Mouse (Mus musculus): ENCODE measurements at regions not wholly inside any gene's neighbourhood (a gene's known extent, or its start where the extent isn't known, plus 50 kb on each side); places are given as distances from the start of the nearest gene placed in this dataset.

- in situ Hi-C loops (cut with MboI, MseI): no loop called here
These were observed 192.1 kb upstream of the Ptbp2 start for GRCm38 (mm10) chr3:119976363-119976762.

GRCm38 (mm10) chr3:119958799-119959467, 174.7 kb upstream of the Ptbp2 start:
- in situ Hi-C loops (cut with MboI, MseI): loop anchor here in 1 of 2 experiments (10.0 kb wide), 1 partner anchor 1136 kb away; no protein-coding TSS in a partner anchor

- in situ Hi-C loops (cut with MboI, MseI): loop anchor here in 1 of 2 experiments (10.0 kb wide), 1 partner anchor 1137 kb away; no protein-coding TSS in a partner anchor
These were observed 173.3 kb upstream of the Ptbp2 start for GRCm38 (mm10) chr3:119957529-119957928.

- in situ Hi-C loops (cut with MboI, MseI): loop anchor here in 1 of 2 experiments (10.0 kb wide), 1 partner anchor 1139 kb away; no protein-coding TSS in a partner anchor
These were observed 171.7 kb upstream of the Ptbp2 start for GRCm38 (mm10) chr3:119955745-119956615.

- in situ Hi-C loops (cut with MboI, MseI): loop anchor here in 1 of 2 experiments (10.0 kb wide), 1 partner anchor 1144 kb away; no protein-coding TSS in a partner anchor
These were observed 166.5 kb upstream of the Ptbp2 start for GRCm38 (mm10) chr3:119950721-119951120.

GRCm38 (mm10) chr3:119950070-119950469, 165.8 kb upstream of the Ptbp2 start:
- in situ Hi-C loops (cut with MboI, MseI): loop anchor here in 1 of 2 experiments (10.0 kb wide), 1 partner anchor 1145 kb away; no protein-coding TSS in a partner anchor

GRCm38 (mm10) chr3:119949620-119950019, 165.4 kb upstream of the Ptbp2 start:
- in situ Hi-C loops (cut with MboI, MseI): loop anchor here in 1 of 2 experiments (10.0 kb wide), 1 partner anchor 1145 kb away; no protein-coding TSS in a partner anchor

GRCm38 (mm10) chr3:119949041-119949470, 164.8 kb upstream of the Ptbp2 start:
- in situ Hi-C loops (cut with MboI, MseI): no loop called here

GRCm38 (mm10) chr3:119947126-119947525, 162.9 kb upstream of the Ptbp2 start:
- in situ Hi-C loops (cut with MboI, MseI): no loop called here

- in situ Hi-C loops (cut with MboI, MseI): no loop called here
These were observed 159.8 kb upstream of the Ptbp2 start for GRCm38 (mm10) chr3:119944115-119944514.

GRCm38 (mm10) chr3:119939091-119939490, 154.8 kb upstream of the Ptbp2 start:
- in situ Hi-C loops (cut with MboI, MseI): loop anchor here in 1 of 2 experiments (10.0 kb wide), 1 partner anchor 1276 kb away; no protein-coding TSS in a partner anchor

- in situ Hi-C loops (cut with MboI, MseI): loop anchor here in 1 of 2 experiments (10.0 kb wide), 1 partner anchor 1276 kb away; no protein-coding TSS in a partner anchor
These were observed 154.2 kb upstream of the Ptbp2 start for GRCm38 (mm10) chr3:119938425-119938824.

GRCm38 (mm10) chr3:119936526-119936925, 152.3 kb upstream of the Ptbp2 start:
- in situ Hi-C loops (cut with MboI, MseI): loop anchor here in 1 of 2 experiments (10.0 kb wide), 1 partner anchor 1278 kb away; no protein-coding TSS in a partner anchor

- in situ Hi-C loops (cut with MboI, MseI): loop anchor here in 1 of 2 experiments (10.0 kb wide), 1 partner anchor 1282 kb away; no protein-coding TSS in a partner anchor
These were observed 148.8 kb upstream of the Ptbp2 start for GRCm38 (mm10) chr3:119933049-119933511.

GRCm38 (mm10) chr3:119928281-119928680, 144.0 kb upstream of the Ptbp2 start:
- in situ Hi-C loops (cut with MboI, MseI): no loop called here

GRCm38 (mm10) chr3:119919501-119920141, 135.4 kb upstream of the Ptbp2 start:
- in situ Hi-C loops (cut with MboI, MseI): no loop called here

GRCm38 (mm10) chr3:119915984-119916865, 132.0 kb upstream of the Ptbp2 start:
- in situ Hi-C loops (cut with MboI, MseI): no loop called here

- in situ Hi-C loops (cut with MboI, MseI): no loop called here
These were observed 127.3 kb upstream of the Ptbp2 start for GRCm38 (mm10) chr3:119911532-119911931.

GRCm38 (mm10) chr3:119904244-119904643, 120.0 kb upstream of the Ptbp2 start:
- in situ Hi-C loops (cut with MboI, MseI): no loop called here

- in situ Hi-C loops (cut with MboI, MseI): no loop called here
These were observed 110.9 kb upstream of the Ptbp2 start for GRCm38 (mm10) chr3:119895141-119895540.
